ENCODE assay signal across 15 mouse cellular contexts in genomic region chr10:95355678-95356268, GRCm38 (mm10). TPM values are rescaled to one million over a fixed set of nuclear protein-coding genes. Genes with fewer than 3 reads are reported as not detected.
DNase-seq lines count a peak whose midpoint lies in the region; ATAC-seq and TF ChIP-seq lines count a peak whose summit lies in the region.
"Had no signal": no experiment of that assay in that cellular context is flagged by ENCODE, and none has a peak within 500 bp of the region (broad histone marks: within the 10 kb centered on the region; RNA-seq: fewer than 3 reads in every experiment).

No protein-coding gene starts in this region.

- H3K4me3 ChIP-seq in embryonic facial prominence, embryonic 14.5 days (ENCODE audit: low read depth, low read length), result no peak overlapping the region
- H3K4me3 ChIP-seq in embryonic facial prominence, embryonic 10.5 days, result no peak overlapping the region
- no peak overlapping the region for H3K4me3 ChIP-seq in ES-Bruce4 (ENCODE audit: low read depth, low read length)
- H3K4me3 ChIP-seq: forebrain, embryonic 13.5 days; heart, embryonic 15.5 days; intestine, embryonic 15.5 days; midbrain, embryonic 10.5 days had no signal

- TF ChIP-seq POLR2A in ES-Bruce4 (IDR thresholded peaks at IDR 0.05; ENCODE audit: insufficient read depth, low read length), result no peak

- no peak for TF ChIP-seq CTCF in ES-Bruce4 (IDR thresholded peaks at IDR 0.05; ENCODE audit: low read depth, low read length)

- H3K9me3 ChIP-seq in embryonic facial prominence, embryonic 14.5 days (ENCODE audit: control insufficient read depth, low read length), result peaks cover 11% of the 10 kb centered on the region; the same call in 1 of the 2 replicates
- no peaks in the 10 kb centered on the region for H3K9me3 ChIP-seq in embryonic facial prominence, embryonic 10.5 days
- no peaks in the 10 kb centered on the region for H3K9me3 ChIP-seq in ES-Bruce4 (replicated peaks; ENCODE audit: control insufficient read depth, insufficient read depth, low read length, poor library complexity, severe bottlenecking)
- H3K9me3 ChIP-seq: forebrain, embryonic 13.5 days; heart, embryonic 15.5 days; intestine, embryonic 15.5 days; midbrain, embryonic 10.5 days had no signal

- WGBS in embryonic facial prominence, embryonic 14.5 days, result 49% methylated on average over 6 of the region's 6 CpGs
- WGBS in embryonic facial prominence, embryonic 10.5 days, result 58% methylated on average over 6 of the region's 6 CpGs

- H3K4me1 ChIP-seq in embryonic facial prominence, embryonic 14.5 days (ENCODE audit: control insufficient read depth, insufficient read depth, low read length), result no peaks in the 10 kb centered on the region
- H3K4me1 ChIP-seq in embryonic facial prominence, embryonic 10.5 days, result no peaks in the 10 kb centered on the region
- peaks cover 10% of the 10 kb centered on the region for H3K4me1 ChIP-seq in ES-Bruce4 (ENCODE audit: control insufficient read depth, insufficient read depth, low read length)
- H3K4me1 ChIP-seq: forebrain, embryonic 13.5 days; heart, embryonic 15.5 days had no signal

- H3K9ac ChIP-seq in embryonic facial prominence, embryonic 14.5 days (ENCODE audit: low read depth, low read length), result no peak overlapping the region
- no peak overlapping the region for H3K9ac ChIP-seq in ES-Bruce4 (ENCODE audit: low read depth, poor library complexity, severe bottlenecking)
- H3K9ac ChIP-seq: forebrain, embryonic 13.5 days; heart, embryonic 15.5 days; intestine, embryonic 15.5 days had no signal

- DNase-seq in embryonic facial prominence, embryonic 14.5 days (ENCODE audit: low spot score), result peak; percentile 16
- DNase-seq in embryonic facial prominence, embryonic 10.5 days (ENCODE audit: low spot score), result no peak
- peak; percentile 62 to 65 for DNase-seq in adrenal gland, postnatal 36 days
- peak; percentile 33 for DNase-seq in mesoderm, embryonic 11.5 days (ENCODE audit: low read depth, low spot score)
- no peak for DNase-seq in B cell, adult 2 months
- DNase-seq in left cerebral cortex, postnatal 4 days, result no peak
- no peak for DNase-seq in right cerebral cortex, postnatal 10 days (ENCODE audit: low spot score in 2 of 2)
- DNase-seq: cerebellum, adult 11-12 months; kidney, postnatal 14 days; lung, adult 18-20 months had no signal

- H3K36me3 ChIP-seq in embryonic facial prominence, embryonic 14.5 days (ENCODE audit: control insufficient read depth, insufficient read depth, low read length), result no peaks in the 10 kb centered on the region
- H3K36me3 ChIP-seq in embryonic facial prominence, embryonic 10.5 days (replicated peaks), result no peaks in the 10 kb centered on the region
- no peaks in the 10 kb centered on the region for H3K36me3 ChIP-seq in ES-Bruce4 (ENCODE audit: control insufficient read depth, insufficient read depth, low read length, poor library complexity, severe bottlenecking)
- H3K36me3 ChIP-seq: heart, embryonic 15.5 days; intestine, embryonic 15.5 days; midbrain, embryonic 10.5 days had no signal

- TF ChIP-seq EP300 in ES-Bruce4 (IDR thresholded peaks at IDR 0.05; ENCODE audit: insufficient read depth, low read depth, low read length), result no peak

- no peak for ATAC-seq in embryonic facial prominence, embryonic 14.5 days (ENCODE audit: low read depth)
- ATAC-seq: forebrain, embryonic 13.5 days; intestine, embryonic 15.5 days had no signal

- H3K27me3 ChIP-seq in embryonic facial prominence, embryonic 14.5 days (replicated peaks; ENCODE audit: control insufficient read depth, insufficient read depth, low read length), result no peaks in the 10 kb centered on the region
- H3K27me3 ChIP-seq in embryonic facial prominence, embryonic 10.5 days (replicated peaks; ENCODE audit: low read depth, poor library complexity, severe bottlenecking), result no peaks in the 10 kb centered on the region
- no peaks in the 10 kb centered on the region for H3K27me3 ChIP-seq in ES-Bruce4 (ENCODE audit: control insufficient read depth, insufficient read depth, low read length, poor library complexity, severe bottlenecking)
- H3K27me3 ChIP-seq: forebrain, embryonic 13.5 days; heart, embryonic 15.5 days; intestine, embryonic 15.5 days had no signal

- intact Hi-C loops in left cerebral cortex, postnatal 4 days (cut with DNase I), result no loop called here

- H3K4me2 ChIP-seq in embryonic facial prominence, embryonic 14.5 days (ENCODE audit: low read depth, low read length), result no peak overlapping the region
- H3K4me2 ChIP-seq: forebrain, embryonic 13.5 days; heart, embryonic 15.5 days; intestine, embryonic 15.5 days had no signal

- H3K27ac ChIP-seq in embryonic facial prominence, embryonic 14.5 days (replicated peaks; ENCODE audit: low read depth, low read length), result no peak overlapping the region
- H3K27ac ChIP-seq in embryonic facial prominence, embryonic 10.5 days (replicated peaks), result no peak overlapping the region
- H3K27ac ChIP-seq in ES-Bruce4 (ENCODE audit: insufficient read depth, low read length), result peak overlapping the region; percentile 86
- H3K27ac ChIP-seq: forebrain, embryonic 13.5 days; heart, embryonic 15.5 days; intestine, embryonic 15.5 days; midbrain, embryonic 10.5 days had no signal

RNA-seq across cellular contexts. Expression of gene Cradd, which starts 31.8 kb away (rescaled TPM):
- 10.4 and 11.0 TPM in 2 replicates for polyA plus RNA-seq in embryonic facial prominence, embryonic 14.5 days (2014; fragmentation: Nextera tagmentation; extraction: Ambion mirVana)
- 12.3 and 13.5 TPM in 2 replicates for polyA plus RNA-seq in embryonic facial prominence, embryonic 10.5 days (2016; fragmentation: Nextera tagmentation; extraction: Ambion mirVana)
- polyA plus RNA-seq in ES-Bruce4 (2011; ENCODE audit: insufficient read depth, insufficient read length, low read depth, missing spikeins), result 18.4 and 21.9 TPM in 2 replicates
- 10 to 100 TPM in 1 of 2 experiments, 1 to 10 TPM in 1; 9.9 to 18.3 TPM for total RNA-seq in adrenal gland, postnatal 36 days (2021)
- 1 to 10 TPM; 7.4 TPM for total RNA-seq in left cerebral cortex, postnatal 4 days (2021)

Comparison
In these comparisons a context has a peak if more than half of its experiments do, and no peak if none do; other contexts are left out.
1. DNase-seq: peak in embryonic facial prominence, embryonic 14.5 days (single experiment), adrenal gland, postnatal 36 days (2 of 2) and mesoderm, embryonic 11.5 days (single experiment); none in embryonic facial prominence, embryonic 10.5 days (single experiment), B cell, adult 2 months (0 of 2), left cerebral cortex, postnatal 4 days (single experiment) and right cerebral cortex, postnatal 10 days (0 of 2).